Mouse (Mus musculus) forelimb bud, embryonic 11.5 days (tissue): Measurements from ENCODE around the gene Osbpl3.
A peak's percentile ranks its signal among the peaks of the same experiment; 100 is the strongest.

Experiments
- DNase-seq: peaks from one replicate; pipeline ENCODE4 v3.0.0-alpha.2; 2012; ENCODE audit warnings: low read depth, low spot score

The Osbpl3 gene

GRCm38 (mm10) chr6:50403524-50403923 lies 52.5 kb downstream of the Osbpl3 start:
- DNase-seq, result peak; percentile 23

- no peak for DNase-seq
These were observed 53.1 kb downstream of the Osbpl3 start for GRCm38 (mm10) chr6:50402872-50403271.

GRCm38 (mm10) chr6:50400234-50400633 lies 55.8 kb downstream of the Osbpl3 start:
- DNase-seq, result no peak

DNA sequence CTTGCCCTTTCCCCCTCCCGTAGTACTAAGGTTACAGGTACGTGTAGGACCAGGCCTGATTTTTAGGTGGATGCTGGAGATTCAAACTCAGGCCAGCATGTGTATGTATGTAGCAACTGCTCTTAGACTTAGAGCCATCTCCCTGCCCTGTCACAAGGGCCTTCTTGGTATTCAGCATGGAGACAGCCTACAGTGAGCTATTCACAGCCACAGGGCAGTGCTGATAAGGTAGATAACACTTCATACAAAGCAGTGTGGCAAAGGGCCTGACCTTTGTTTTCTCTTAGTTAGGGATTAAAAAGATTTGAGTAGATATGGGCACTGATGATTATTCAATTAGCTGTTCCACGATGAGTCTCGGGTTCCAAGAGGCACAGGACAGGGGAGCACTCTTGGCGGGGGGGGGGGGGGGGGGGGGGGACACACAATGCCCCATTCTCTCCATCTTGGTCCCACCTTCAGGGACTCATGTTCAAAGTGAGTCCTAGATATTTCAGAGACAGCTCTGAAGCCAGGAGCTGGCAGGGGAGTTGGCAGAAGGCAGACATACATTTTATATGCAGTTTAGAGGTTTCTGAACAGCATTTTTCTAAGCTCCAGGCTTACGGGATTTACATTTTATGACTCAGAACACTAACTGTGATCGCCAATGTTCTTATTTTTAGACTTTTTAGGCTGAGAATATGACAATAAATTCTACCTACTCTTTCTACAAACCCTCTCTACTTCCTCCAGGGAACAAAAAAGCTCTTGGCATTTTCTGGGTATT lies 56.4 kb downstream of the Osbpl3 start:
- DNase-seq, result no peak

GRCm38 (mm10) chr6:50398324-50398723 lies 57.7 kb downstream of the Osbpl3 start:
- DNase-seq, result no peak

GRCm38 (mm10) chr6:50397116-50397515 lies 58.9 kb downstream of the Osbpl3 start:
- no peak for DNase-seq

DNA sequence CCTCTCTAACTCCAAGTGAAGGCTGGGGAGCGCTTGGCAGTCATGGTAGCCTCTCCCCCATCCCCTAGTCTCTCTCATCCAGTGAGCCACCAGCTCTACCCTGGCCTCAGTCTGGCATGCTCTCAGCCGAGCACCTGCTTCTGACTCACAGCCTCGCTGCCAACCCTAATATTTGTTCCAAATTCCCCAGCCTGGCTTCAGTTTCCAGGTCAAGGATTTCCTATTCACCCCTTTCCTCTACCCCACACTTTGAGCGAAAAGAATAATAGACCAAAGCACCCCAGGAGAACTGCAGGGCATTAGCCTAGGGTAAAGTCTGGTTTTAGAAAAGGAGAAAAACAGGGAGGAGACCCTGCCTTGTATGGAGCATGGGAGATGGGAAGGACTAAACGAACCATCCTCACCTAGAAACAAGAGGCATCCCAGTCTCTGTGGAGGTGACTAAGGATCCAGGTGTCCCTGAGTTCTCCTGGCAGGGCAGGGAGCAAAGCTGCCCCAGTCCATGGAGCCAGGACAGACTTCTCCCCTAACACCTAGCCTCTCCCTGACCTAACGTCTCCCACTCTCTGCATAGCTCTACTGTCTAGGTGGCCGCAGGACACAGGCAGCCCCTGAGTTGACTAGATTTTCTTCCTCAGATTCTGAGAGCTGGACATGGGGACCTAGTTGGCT lies 60.2 kb downstream of the Osbpl3 start:
- no peak for DNase-seq

- DNase-seq, result no peak
These were observed 61.6 kb downstream of the Osbpl3 start for GRCm38 (mm10) chr6:50394432-50394831.

DNA sequence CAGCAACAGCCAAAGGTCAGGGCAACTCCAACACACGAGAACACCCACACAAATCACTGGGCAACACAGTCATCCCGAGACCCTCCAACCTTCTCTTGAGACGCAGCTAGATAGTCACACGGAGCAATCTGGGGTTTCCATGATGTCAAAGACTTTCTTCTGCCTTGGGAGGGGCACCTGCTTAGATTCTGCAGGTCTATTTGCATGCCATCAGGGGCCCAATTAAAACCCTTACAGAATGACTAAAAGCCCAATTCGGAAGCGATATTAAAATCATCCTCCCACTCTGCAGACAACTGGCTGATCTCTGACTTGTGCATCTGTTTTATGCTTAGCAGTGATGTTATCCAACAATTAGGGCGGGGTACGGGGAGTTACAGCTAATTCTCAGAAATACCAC lies 62.0 kb downstream of the Osbpl3 start:
- DNase-seq, result no peak

DNA sequence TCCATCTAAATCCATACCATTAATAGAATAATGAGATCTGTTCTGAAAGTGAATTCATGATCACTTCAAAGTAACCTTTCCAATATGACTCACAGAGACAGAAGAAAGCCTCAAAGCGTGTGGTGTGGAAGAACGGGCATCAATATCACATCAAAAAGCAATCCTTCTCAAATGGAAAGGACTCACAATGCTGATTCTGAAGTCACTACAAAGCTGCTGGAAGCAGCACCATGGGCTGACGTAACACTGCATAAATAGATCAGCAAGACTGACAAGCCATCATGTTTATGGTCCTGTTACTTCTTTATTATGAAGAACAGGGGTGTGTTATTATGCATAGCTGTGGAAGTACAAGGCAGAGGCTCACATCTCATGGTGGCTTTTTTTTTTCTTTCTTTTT lies 64.0 kb downstream of the Osbpl3 start:
- DNase-seq, result no peak

DNA sequence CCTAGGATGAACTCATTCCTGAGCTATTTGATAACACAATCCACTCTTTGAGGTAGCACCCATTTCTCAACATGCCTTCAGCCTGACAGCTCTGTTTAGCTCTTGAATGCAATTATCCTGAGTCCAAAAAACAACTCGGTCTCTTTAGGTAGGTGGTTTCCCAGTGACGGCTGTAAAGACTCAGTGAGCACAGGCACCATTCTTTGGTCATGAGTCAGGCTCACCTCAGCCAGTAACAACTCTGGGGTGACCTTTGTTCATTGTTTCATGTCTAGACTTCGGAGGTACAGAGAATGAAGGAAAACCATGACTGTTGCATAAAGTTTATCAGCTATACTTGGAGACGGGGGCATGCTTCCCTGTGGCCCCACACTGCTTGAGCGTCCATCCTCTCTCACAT lies 65.7 kb downstream of the Osbpl3 start:
- DNase-seq, result no peak

DNA sequence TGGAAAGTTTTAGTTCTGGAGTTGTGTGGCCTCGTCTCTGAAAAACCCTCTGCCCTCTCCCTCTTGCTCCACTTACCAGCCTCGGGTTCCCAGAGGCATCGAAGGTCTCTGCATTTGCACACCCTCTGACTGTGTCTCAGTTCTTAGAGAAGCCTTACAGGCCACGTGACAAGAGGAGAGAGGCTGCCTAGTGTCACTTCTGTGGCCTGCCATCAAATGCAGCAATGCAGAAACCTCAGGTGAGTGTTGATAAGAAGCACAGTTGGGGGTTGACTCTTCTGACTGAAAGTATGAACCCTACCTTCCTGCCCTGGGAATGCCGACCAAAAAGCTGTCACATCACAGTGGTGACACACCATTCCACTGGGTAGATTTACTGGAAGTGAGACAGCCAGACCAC lies 68.4 kb downstream of the Osbpl3 start:
- no peak for DNase-seq

DNA sequence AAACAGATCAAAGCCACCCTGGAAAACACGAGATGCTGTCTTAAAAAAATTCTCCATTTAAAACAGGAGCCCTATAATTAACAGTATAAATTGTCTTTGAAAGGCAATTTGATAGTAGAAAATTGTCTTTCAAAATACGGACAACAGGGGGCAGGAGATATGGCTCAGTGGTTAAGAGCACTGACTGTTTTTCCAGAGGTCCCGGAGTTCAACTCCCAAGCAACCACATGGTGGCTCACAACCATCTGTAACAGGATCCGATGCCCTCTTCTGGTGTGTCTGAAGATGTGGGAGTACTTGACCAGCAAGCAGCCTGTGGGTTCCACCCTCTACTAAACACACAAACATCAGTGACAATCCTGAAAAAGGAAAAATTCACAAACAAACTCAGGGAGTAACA lies 69.5 kb downstream of the Osbpl3 start:
- DNase-seq, result no peak

- no peak for DNase-seq
These were observed 70.5 kb downstream of the Osbpl3 start for GRCm38 (mm10) chr6:50385451-50386013.

DNA sequence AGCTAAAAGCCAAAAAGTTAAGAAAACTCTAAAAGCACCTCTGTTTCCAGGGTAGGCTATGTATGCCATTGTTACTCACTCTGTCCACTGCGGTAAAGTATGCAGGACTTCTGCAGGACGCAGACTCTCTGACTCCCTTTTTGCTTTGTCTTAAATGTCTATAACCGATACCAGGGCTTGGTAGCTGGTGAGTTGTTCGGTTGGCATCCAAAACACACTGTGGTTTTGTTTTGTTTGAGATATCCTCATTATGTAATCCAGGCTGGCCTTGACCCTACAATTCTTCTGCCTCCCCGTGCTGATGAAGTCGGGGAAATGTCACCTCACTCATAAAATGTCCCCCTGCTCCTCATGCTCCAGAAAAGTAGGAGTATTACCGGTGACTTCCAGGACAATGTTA lies 73.3 kb downstream of the Osbpl3 start:
- no peak for DNase-seq

DNA sequence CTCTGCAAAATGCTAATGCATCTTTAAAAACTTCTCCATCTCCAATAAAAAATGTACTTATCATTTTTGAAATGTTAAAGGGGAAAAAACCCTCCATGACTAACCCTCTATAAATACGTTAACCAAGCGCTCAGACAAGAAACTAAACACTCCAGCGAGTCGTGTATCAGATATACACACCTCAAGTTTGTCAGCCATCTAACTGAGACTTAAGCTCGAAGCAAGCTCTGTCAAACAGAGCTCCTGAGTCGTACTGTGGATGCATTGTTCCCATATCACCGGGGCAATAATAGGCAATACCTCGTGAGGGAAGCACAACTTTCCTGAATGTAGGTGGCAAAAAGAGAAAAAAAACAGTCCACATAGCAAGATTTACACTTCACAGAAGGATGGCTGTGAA lies 73.8 kb downstream of the Osbpl3 start:
- no peak for DNase-seq

DNA sequence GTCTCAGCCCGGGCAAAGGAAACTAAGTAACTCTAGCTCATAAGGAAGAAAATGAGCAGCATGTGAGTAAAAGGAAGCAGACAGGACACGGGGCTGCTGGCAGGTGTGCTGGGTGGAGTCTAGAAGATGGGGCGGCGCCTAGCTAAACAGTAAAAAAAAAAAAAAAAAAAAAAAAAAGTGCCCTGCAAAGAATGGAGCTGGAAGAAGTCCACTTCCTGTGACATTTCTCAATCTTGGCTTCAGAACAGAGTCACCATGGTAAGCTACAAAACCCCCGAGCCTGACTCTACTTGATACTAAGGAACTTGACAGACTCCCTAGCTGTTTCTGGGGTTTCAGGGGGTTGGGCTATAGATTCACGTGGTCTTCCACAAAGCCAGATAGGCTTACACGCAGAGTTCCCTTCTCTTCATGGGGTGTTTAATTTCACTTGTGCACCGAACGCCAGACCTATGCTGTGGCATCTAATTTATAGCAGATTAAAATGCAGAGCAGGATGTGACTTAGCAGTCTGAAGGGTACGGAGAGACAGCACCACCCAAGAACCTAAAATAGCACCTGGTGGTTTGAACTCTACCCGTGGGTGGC lies 74.4 kb downstream of the Osbpl3 start:
- DNase-seq, result no peak

DNA sequence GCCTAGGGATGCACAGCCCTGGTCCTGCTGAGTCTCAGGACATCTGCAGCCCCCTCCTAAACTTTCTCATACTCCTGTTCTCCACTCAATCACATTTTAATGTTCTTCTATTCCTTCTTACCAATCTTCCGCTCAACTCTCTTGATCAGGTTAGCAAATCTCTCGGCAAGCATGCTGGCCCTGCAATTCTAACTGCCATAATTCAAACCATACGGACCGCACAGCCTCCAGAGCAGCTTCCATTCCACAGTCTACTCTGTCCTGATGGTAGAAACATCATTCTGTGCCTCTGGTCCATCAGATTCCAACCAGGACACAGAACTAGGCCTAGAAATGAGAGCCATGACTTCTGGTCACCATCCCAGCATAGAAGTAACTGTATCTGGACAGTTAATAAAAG lies 76.3 kb downstream of the Osbpl3 start:
- peak; percentile 53 for DNase-seq

DNA sequence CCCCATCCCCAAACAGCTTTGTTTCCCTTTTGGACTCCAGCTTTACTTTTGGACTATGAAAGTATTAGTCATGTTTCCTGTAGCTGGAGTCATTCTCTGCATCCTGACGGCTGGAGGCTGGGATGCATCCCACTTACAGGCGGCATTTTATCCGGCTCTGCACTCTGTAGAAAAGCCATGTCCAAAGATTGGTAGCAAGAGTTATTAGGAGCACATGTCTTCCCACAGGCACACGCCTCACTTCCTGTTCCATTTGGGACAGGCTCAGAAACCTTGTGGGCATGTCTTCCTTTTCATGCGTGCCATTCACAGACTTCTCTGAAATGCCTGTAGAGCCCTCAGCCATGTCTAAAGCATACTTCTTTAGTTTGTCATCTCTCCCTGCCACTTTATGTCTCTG lies 76.9 kb downstream of the Osbpl3 start:
- no peak for DNase-seq

DNA sequence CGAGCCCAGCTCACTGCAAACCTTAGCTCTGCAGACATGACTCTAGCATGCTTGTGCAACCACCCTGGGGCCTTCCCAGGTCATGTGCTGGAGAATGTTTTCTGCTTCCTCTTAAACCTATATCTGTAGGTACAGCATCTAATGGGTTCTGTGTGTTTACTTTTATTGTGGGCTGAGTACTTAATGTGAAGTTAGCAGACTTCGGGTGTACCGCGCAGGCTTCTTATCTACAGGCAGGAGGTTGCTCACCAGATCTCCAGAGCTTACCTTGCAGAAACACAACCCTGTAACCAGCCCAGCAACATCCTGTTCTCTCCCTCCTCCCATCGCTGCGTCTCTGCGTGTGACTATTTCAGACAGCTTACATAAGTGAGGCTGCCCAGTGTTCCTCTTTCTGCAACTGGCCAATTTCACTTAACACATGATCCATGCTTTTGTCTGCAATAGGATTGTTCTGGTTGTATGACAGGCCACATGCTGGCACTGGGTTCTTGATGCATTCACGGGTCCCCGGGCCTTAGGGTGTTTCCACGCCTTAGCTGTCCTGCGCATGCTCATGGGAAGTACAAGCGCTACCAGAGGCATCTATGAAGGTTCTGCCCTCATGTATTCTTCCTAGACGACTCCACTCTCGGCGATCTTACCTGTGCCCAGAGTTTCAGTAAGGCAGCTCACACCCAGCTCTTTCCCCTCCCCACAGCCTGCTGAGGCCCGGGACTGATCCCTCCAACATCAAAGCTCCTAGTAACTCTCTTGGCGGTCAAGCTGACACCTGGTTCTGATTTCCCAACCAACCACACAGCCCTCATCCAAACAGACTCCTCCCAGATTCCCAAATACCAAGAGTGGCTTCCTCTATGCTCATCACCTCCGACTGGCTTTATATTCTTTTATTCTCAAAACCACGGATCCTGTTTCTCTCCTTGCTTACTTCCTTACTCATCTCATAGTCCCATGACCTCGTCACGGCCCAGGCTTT lies 78.0 kb downstream of the Osbpl3 start:
- no peak for DNase-seq

DNA sequence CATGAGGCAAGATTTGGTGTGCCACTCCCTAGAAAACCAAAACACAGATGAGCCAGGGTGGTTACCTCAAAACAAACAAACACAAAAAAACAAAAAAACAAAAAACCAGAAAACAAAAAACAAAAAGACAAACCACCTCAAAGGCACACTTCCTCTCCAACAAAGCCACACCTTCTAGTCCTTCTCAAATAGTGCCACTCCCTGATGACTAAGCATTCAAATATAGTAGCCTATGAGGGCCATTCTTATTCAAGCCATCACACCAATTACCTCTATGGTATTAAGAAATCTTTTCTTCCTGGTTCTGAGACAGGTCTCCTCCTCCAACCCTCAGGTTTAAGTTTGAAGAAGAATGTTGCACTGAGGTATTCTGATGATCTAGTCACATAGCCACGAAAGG lies 79.3 kb downstream of the Osbpl3 start:
- no peak for DNase-seq
